Mouse (Mus musculus) ES-E14 (cell line): ENCODE results near the gene Zscan26. TPM values are rescaled to one million over a fixed set of nuclear protein-coding genes. Genes with fewer than 3 reads are reported as not detected.

ENCODE experiments used
- DNase-seq: peaks from one replicate; pipeline ENCODE4 v3.0.0-alpha.2; 2013; ENCODE audit warnings: low read depth, low spot score
- H3K27ac ChIP-seq: 2 replicates; pipeline ENCODE4 v1.5.1; 2012; ENCODE audit warnings: low read depth, mild to moderate bottlenecking, low read length, moderate library complexity, mixed read lengths; ENCODE audit not compliant: poor library complexity, insufficient read depth, severe bottlenecking
- H3K36me3 ChIP-seq: 2 replicates; pipeline ENCODE4 v1.6.1; 2012; ENCODE audit warnings: mild to moderate bottlenecking, low read length, moderate library complexity, mixed read lengths; ENCODE audit not compliant: control insufficient read depth, poor library complexity, insufficient read depth, severe bottlenecking
- H3K4me1 ChIP-seq, 2 experiments: fragments of 150-350 bp in 1 of 2; sonication (generic) in 1 of 2; 2 replicates each; pipeline ENCODE4 v1.6.1; 2012; ENCODE audit warnings: low read length in 2 of 2, mild to moderate bottlenecking in 1 of 2, mixed read lengths in 1 of 2; ENCODE audit not compliant: control insufficient read depth in 2 of 2, insufficient read depth in 2 of 2, poor library complexity in 1 of 2
- H3K4me3 ChIP-seq, 2 experiments: fragments of 150-350 bp in 1 of 2; sonication (generic) in 1 of 2; 2 replicates each; pipeline ENCODE4 v1.5.1; 2012; ENCODE audit warnings: low read length in 2 of 2, low read depth in 1 of 2, mild to moderate bottlenecking in 1 of 2, mixed read lengths in 1 of 2; ENCODE audit not compliant: insufficient read depth in 1 of 2, poor library complexity in 1 of 2, severe bottlenecking in 1 of 2
- H3K9ac ChIP-seq: 2 replicates; pipeline ENCODE4 v1.6.1; 2012; ENCODE audit warnings: low read depth, mild to moderate bottlenecking, low read length, mixed read lengths; ENCODE audit not compliant: poor library complexity, insufficient read depth, severe bottlenecking
- H3K9me3 ChIP-seq: fragments of 150-350 bp; sonication (generic); 2 replicates; pipeline ENCODE4 v1.6.1; 2012; ENCODE audit warnings: low read depth, mild to moderate bottlenecking, low read length; ENCODE audit not compliant: control insufficient read depth, insufficient read depth
- CHD2 ChIP-seq: IDR thresholded peaks from 2 replicates; pipeline ENCODE4 v1.6.1; 2014; ENCODE audit warnings: mild to moderate bottlenecking, low read depth, low read length, inconsistent platforms
- HCFC1 ChIP-seq: IDR thresholded peaks from 2 replicates; pipeline ENCODE4 v1.6.1; 2012; ENCODE audit warnings: low read length, inconsistent platforms, borderline replicate concordance; ENCODE audit not compliant: insufficient read depth
- MAFK ChIP-seq: IDR thresholded peaks from 2 replicates; pipeline ENCODE4 v1.6.1; 2014; ENCODE audit warnings: mild to moderate bottlenecking, low read depth, low read length, inconsistent platforms; ENCODE audit not compliant: insufficient read depth
- ZC3H11A ChIP-seq: IDR thresholded peaks from 2 replicates; pipeline ENCODE4 v1.6.1; 2012; ENCODE audit warnings: low read depth, mild to moderate bottlenecking, inconsistent platforms, low read length, borderline replicate concordance
- ZNF384 ChIP-seq: IDR thresholded peaks from 2 replicates; pipeline ENCODE4 v1.6.1; 2012; ENCODE audit warnings: low read depth, low read length, inconsistent platforms
- in situ Hi-C, 2 experiments: fragments of 600-800 bp; cut with MboI; formaldehyde crosslinking; loops; one replicate each; pipeline ENCODE4 v1.15.1; 2025; ENCODE audit warnings: low sequenced_read_pairs in 2 of 2, inconsistent platforms in 1 of 2; ENCODE audit not compliant: unreplicated experiment in 2 of 2
- total RNA-seq: library from RNA; depleted of rRNA; stranded (reverse); fragments of 300-350 nt; gene quantifications from 2 replicates; pipeline ENCODE4 v1.2.3, GENCODE M21; 2012

Gene Zscan26
- total RNA-seq, 1 experiment: 22.9 TPM

DNA sequence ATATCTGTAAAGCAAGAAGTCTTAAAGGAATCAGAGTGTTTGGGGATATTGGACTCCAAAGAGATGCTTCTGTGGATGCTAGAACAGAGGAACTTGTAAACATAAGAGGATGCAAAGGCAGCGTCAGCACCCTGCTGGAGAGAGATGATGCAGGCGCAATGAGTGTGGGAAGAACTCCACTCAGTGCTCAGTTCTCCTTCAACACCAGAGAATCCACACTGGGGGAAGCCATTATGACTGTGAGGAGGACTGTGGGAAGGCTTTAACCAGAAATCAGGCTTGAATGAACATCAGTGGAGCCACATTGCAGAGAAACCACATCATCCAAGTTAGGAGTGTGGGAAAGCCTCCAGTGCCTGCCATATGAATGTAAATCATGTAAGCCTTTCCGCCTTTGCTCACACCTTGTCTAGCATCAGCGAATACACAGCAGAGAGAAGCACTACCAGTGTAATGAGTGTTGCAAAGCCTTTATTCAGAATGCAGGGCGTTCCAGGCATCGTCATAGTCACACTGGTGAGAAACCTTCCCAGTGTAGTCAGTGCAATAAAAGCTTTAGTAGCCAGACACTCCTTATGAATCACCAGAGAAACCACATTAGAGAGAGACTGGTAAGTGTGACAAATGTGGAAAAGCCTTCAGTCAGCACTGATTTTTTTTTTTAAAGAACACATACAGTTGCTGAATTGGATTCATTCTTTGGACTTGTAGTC lies 36.1 kb downstream of the Zscan26 start:
- no peaks in the 10 kb centered on the region for H3K36me3 ChIP-seq
- H3K9me3 ChIP-seq: no peaks in the 10 kb centered on the region
- H3K4me3 ChIP-seq: no peak overlapping the region
- H3K27ac ChIP-seq: no peak overlapping the region
- in situ Hi-C loops: no loop called here
- no peak for DNase-seq
- H3K4me1 ChIP-seq: no peaks in the 10 kb centered on the region; a peak in 1 of 4 replicates
- TF ChIP-seq MAFK (no peak), ZNF384 (no peak), HCFC1 (no peak), ZC3H11A (no peak), CHD2 (no peak)
- H3K9ac ChIP-seq: no peak overlapping the region

- TF ChIP-seq CHD2: no peak
- TF ChIP-seq ZNF384: no peak
- TF ChIP-seq ZC3H11A: no peak
- no peak for TF ChIP-seq MAFK
- no peak for TF ChIP-seq HCFC1
- in situ Hi-C loops: no loop called here
- Histone ChIP-seq H3K4me3 (no peak overlapping the region), H3K9me3 (no peaks in the 10 kb centered on the region), H3K36me3 (no peaks in the 10 kb centered on the region), H3K4me1 (no peaks in the 10 kb centered on the region; a peak in 1 of 4 replicates), H3K9ac (no peak overlapping the region), H3K27ac (no peak overlapping the region)
- DNase-seq: no peak
These were observed 37.8 kb downstream of the Zscan26 start for GRCm38 (mm10) chr13:21415750-21416149.

DNA sequence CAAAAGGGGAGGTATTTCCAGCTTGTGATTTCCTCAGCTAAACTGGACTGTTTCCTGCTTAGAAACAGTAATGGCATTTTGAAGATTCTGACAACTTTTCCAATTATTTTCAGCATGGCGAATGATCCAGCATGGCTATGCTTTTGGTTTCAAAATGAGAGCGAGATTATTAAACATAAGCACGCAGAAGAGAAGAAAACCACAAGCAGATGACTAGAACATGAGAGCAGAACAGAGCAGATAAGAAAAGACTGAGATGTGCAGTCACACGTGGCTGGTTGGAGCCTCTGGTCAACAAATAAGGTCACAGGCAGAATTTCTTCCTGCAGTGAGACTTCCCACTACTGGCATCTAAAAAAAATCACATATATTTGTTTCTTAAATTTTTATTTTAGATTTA lies 38.3 kb downstream of the Zscan26 start:
- no peaks in the 10 kb centered on the region; a peak in 1 of 4 replicates for H3K4me1 ChIP-seq
- H3K9ac ChIP-seq: no peak overlapping the region
- DNase-seq: no peak
- TF ChIP-seq CHD2: no peak
- TF ChIP-seq HCFC1: no peak
- no peak for TF ChIP-seq ZC3H11A
- no peak for TF ChIP-seq ZNF384
- no peak for TF ChIP-seq MAFK
- H3K4me3 ChIP-seq: no peak overlapping the region
- no peaks in the 10 kb centered on the region for H3K36me3 ChIP-seq
- in situ Hi-C loops: no loop called here
- H3K9me3 ChIP-seq: no peaks in the 10 kb centered on the region
- no peak overlapping the region for H3K27ac ChIP-seq

DNA sequence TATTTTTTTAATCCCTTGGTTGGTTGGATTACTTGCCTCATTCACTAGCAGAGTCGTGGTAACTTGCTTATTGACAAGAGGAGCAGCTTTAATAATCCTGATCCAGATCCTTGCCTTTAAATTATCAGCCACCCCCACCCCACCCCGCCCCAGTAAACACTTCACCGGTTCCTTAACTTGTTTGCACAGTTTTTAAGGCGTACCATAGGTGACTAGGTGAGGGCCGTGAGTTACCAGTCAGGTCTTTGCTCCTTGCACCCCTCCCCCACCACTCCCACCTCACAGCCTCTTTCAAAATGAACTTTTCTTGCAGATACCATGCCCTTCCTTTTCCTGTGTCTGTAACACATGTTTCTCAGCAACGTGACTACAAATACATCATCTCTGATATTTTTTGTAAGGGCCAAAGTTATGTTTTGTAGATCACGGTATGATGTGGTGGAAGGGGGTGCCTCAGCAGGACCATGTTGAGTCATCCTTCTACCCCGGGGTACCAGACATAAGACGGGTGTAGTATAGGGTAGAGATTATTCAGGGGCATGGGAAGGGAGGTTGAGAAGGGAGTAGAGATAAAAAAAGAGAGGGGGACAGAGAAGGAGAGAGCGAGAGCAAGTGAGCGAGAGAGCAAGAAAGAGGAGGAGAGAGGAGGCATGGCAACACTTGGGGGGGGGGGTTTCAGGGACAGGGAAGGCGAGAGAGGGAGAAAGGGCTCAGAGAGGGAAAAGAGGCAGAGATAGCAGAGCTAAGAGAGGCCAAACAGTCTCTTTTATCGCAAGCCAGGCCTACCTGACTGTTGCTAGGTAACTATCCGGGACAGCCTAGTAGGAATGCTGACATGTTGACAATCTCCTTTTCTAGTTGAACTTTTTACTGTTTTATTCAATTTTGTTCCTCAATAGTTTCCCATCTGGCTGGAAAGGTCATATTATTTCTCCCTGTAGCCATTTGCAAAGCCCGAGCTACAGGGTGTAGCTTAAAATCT lies 39.0 kb downstream of the Zscan26 start:
- in situ Hi-C loops: no loop called here
- TF ChIP-seq ZC3H11A: no peak
- TF ChIP-seq ZNF384: no peak
- TF ChIP-seq CHD2: no peak
- TF ChIP-seq HCFC1: no peak

More for the DNA sequence above, 39.0 kb downstream of the Zscan26 start:
- no peak for DNase-seq
- Histone ChIP-seq H3K27ac (no peak overlapping the region), H3K36me3 (no peaks in the 10 kb centered on the region), H3K9me3 (no peaks in the 10 kb centered on the region), H3K4me1 (no peaks in the 10 kb centered on the region; a peak in 1 of 4 replicates), H3K9ac (no peak overlapping the region), H3K4me3 (no peak overlapping the region)
